Mouse (Mus musculus) embryonic fibroblast, embryonic 13.5 days (primary cell): ENCODE measurements at regions not wholly inside any gene's neighbourhood (a gene's known extent, or its start where the extent isn't known, plus 50 kb on each side); places are given as distances from the start of the nearest gene placed in this dataset.

ENCODE experiments used
- CTCF ChIP-seq: IDR thresholded peaks from 2 replicates; pipeline ENCODE4 v1.5.1; 2011; ENCODE audit warnings: mild to moderate bottlenecking, control low read depth, low read length, moderate library complexity, borderline replicate concordance; ENCODE audit not compliant: insufficient read depth
- POLR2A ChIP-seq: IDR thresholded peaks from 2 replicates; pipeline ENCODE4 v1.6.1; 2011; ENCODE audit warnings: low read depth, mild to moderate bottlenecking, control low read depth, low read length, moderate library complexity

DNA sequence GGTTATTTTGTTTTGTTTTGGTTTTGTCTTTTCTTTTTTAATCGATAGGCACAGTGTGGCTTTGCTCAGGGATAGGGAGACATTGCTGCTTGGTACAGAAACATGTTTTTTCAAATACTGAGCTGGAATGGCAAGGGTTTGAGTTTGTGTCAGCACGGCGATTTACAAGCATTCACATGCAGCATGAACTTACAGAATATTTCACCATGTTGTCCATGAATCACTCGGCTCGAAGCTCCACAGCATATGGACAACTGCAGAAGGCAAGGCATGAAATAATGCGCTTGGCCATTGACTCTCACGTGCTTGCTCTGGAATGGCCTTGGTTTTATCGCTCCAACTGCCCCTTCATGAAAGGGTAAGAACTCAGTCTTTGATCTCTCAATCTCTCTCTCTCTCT, 147.1 kb upstream of the Cdkn3 start:
- TF ChIP-seq POLR2A, result no peak
- TF ChIP-seq CTCF, result no peak
